Mouse (Mus musculus): Measurements from ENCODE around the gene Cmip.
A peak's percentile ranks its signal among the peaks of the same experiment; 100 is the strongest.

Cmip gene

DNA sequence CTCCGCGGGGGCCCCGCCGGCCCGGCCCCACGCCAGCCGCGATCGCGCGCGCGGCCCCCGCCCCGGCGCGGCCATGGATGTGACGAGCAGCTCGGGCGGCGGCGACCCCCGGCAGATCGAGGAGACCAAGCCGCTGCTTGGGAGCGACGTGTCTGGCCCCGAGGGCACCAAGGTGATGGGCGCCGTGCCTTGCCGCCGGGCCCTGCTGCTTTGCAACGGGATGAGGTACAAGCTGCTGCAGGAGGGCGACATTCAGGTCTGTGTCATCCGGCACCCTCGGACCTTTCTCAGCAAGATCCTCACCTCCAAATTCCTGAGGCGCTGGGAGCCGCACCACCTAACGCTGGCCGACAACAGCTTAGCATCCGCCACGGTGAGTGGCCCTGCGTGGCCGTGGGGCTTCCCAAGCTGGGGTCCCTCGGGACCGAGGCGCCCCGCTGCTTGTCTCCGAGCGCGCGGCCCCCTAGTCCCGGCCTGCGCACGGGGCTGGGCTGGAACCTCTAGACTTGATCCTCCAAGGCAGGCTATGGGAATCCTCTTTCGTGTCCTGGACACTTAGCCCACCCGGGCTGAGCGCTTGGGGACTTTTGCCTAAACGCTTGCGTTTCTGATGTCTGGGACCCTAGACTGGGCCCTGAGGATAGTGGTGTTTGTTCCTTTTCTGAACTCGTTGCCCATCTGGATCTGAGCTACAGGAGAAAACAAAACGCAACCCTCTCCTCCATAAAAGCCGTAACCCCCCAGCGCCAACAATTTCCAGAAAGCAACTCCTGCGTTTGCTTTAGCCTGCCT lies at the start of gene Cmip:
TSS of gene Cmip (plus strand) at position 36 of the 792 bp plus-strand sequence.
- peak; percentile 31 for DNase-seq (ENCODE audit: low read depth, low spot score)

GRCm38 (mm10) chr8:117209150-117209549 lies 47.7 kb upstream of the Cmip start:
- DNase-seq (ENCODE audit: low read depth, low spot score): no peak

DNA sequence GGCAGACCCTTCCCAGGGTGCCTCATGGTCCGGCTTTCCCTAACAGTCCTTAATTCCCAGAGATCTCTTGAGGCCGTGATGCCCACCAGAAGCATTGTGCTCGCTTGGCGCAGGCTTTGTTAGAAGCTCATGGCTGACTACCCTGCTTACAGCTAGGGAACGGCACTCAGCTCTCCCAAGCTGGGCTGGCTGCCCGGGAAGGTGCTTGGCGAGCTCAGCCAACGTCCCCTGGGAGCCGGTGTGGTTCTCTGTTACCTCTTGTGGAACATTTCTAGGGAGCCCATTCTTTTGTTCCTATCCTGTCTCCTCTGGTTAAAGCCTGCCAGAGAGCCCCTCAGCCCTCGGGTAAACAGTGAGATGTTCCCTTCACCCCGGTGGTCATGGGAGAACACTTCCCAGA lies 44.8 kb upstream of the Cmip start:
- DNase-seq (ENCODE audit: low read depth, low spot score): no peak

DNA sequence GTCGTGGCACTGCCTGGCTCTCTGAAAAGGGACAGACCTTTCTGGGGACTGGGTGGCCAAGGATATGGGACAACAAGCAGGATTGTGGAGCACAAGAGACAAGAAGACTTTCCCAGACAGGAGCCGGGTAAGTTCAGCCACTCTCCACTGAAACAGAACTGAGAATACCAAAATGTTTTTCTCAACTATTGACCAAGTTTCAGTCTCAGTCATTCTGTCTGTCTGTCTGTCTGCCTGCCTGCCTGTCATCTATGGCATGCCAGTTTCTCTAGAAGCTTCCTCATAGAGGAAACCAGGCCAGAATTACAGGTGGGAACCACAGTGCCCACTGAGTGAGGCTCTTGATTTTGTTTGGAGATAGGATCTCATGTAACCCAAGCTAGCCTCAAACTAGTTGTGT lies 39.1 kb upstream of the Cmip start:
- no peak for DNase-seq (ENCODE audit: low read depth, low spot score)

DNA sequence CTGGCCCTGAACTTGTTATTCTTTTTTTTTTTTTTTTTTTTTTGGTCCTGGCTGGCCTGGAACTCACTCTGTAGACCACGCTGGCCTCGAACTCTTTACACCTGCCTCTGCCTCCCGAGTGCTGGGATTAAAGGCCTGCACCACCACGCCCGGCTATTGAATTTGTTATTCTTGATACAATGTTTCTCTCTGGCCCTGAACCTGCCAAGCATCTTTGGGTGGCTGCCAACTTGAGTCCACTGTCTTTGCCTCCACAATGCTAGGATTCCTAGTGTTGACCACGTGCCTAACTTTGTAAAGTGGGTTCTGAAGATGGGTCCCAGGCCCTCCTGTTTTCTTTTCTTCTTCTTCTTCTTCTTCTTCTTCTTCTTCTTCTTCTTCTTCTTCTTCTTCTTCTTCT lies 34.5 kb upstream of the Cmip start:
- DNase-seq (ENCODE audit: low read depth, low spot score): no peak

GRCm38 (mm10) chr8:117224630-117225029 lies 32.2 kb upstream of the Cmip start:
- DNase-seq (ENCODE audit: low read depth, low spot score): peak; percentile 80

DNA sequence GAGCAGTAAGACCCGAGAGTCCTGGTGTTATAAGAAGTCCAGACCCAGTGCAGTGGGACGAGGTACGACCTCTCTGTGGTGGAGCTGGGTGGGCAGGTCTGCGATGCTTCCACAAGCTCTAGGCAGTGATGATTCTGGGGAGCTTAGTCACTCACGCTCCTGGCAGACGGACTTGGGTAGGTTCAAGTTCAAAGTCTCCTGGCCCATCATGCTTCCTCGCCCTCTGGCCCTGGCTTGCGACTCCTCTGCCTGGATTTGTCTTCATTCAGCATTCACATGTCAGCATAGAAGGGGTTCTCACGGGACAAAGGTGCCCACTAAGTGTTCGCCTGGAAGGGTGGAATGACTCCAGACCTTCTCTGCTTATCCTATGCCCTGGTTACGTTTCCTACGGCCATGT lies 30.6 kb upstream of the Cmip start:
- no peak for DNase-seq (ENCODE audit: low read depth, low spot score)

DNA sequence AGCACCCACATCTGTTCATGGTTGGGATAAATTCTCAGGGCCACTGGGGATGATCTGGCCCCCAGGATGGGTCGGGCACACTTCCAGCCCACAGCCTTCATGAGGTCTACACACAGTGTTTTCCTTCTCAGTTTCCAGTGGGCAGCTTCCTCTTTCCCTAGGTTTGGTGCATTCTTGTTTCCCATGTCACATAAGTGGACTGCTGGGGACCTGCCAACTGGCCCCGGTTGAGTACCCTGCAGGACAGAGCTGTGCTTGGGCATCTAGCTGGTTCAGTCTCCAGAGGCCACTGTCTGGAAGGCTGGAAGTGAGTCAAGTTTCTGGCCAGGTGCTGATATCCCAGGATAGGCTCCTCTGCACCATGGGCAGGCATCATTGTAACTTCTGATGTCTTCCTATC lies 29.5 kb upstream of the Cmip start:
- no peak for DNase-seq (ENCODE audit: low read depth, low spot score)

DNA sequence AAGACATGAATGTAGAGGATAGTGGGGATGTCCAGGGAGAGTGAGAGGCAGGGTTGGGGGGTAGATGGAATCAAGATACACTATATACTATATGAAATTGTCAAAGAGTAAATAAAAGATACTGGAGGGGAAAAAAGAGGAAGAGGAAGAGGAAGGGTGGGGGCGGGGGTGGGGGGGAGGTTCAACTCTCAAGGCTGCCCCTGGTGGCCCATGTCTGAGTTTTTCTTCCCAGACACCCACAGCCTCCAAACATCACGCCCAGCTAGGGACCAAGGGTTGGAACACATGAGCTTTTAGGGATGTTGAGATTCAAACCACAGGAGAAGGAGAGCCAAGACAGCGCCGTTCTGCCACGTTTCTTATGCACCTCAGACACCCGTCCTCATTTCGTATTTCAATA lies 23.7 kb upstream of the Cmip start:
- no peak for DNase-seq (ENCODE audit: low read depth, low spot score)

DNA sequence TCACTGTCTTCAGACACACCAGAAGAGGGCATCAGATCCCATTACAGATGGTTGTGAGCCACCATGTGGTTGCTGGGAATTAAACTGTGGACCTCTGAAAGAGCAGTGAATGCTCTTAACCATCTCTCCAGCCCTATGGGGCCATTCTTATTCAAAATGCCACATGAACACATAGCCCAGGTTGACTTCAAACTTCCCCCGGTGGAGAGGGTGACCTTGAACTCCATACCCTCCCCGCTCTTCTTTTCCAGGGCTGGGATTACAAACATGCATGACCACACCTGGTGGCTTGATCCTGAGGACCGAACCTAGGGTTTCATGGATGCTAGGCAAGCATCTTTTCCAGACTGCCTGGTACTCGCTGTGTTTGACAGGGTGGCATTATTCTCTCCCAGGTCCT lies 20.3 kb upstream of the Cmip start:
- DNase-seq (ENCODE audit: low read depth, low spot score): no peak

DNA sequence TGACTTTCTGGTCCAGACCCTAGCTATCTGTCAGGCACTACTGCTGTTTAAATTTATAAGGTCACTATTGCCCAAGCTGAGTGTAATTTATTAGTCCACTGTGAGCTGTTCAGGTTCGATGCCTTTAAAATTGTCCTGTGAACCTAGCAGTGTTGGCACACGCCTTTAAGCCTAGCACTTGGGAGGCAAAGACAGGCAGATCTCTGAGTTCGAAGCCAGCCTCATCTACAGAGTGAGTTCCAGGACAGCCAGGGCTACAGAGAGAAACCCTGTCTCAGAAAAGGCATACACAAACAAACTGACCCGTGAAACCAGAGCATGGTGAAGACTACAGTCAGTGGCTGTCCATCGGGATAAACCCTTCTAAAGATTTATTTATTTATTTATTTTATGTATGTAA lies 16.5 kb upstream of the Cmip start:
- no peak for DNase-seq (ENCODE audit: low read depth, low spot score)

GRCm38 (mm10) chr8:117240841-117241494 lies 15.9 kb upstream of the Cmip start:
- no peak for DNase-seq (ENCODE audit: low read depth, low spot score)

- no peak for DNase-seq (ENCODE audit: low read depth, low spot score)
Measured at GRCm38 (mm10) chr8:117241848-117242247, 15.0 kb upstream of the Cmip start.

- no peak for DNase-seq (ENCODE audit: low read depth, low spot score)
Measured at GRCm38 (mm10) chr8:117242286-117242685, 14.6 kb upstream of the Cmip start.

- no peak for DNase-seq (ENCODE audit: low read depth, low spot score)
Measured at GRCm38 (mm10) chr8:117244601-117245000, 12.3 kb upstream of the Cmip start.

DNA sequence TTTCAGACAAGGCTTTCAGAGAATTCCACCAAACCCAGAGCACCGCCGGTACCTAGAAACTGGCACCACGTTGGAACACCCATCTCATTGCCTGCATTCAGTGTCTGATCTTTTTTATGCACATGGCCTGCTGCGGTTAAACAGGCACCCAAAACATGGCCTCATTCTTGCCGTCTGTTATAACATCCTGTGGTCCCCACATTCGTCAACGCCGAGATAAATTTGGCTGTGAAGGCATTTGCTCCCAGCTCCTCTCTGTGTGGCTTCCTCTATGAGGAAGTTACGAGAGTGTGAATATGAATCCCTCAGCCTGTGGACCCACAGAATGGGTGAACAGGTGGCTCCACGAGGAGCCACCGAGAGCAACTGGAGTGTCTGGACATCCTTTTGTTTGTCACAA lies 8.5 kb upstream of the Cmip start:
- no peak for DNase-seq (ENCODE audit: low read depth, low spot score)

DNA sequence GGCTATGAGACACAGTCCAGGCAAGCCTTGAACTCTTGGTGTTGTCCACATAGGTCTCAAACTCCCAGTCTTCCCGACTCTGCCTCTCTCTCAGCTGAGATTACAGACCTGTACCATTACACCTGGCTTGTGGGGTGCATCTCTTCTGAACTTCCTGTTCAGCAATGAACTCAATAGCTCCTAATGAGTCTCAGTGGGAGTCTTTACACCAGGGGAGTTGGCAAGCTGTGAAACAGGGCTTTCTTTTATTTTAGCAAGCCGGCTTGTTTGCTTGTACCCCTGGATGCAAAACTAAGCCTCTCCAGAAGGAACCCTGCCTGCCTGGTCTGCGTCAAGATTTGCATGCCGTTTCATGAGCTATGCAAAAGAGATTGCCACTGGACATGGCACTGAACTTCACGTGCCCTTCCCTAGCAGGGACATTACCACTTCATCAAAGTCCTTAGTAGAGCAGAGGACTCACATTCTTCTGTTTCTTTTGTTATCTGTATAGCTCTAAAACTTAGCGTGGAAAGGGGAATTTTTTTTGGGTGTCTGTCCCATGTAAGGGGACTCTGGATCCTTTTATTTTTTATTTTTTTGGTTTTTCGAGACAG lies 5.7 kb upstream of the Cmip start:
- no peak for DNase-seq (ENCODE audit: low read depth, low spot score)

DNA sequence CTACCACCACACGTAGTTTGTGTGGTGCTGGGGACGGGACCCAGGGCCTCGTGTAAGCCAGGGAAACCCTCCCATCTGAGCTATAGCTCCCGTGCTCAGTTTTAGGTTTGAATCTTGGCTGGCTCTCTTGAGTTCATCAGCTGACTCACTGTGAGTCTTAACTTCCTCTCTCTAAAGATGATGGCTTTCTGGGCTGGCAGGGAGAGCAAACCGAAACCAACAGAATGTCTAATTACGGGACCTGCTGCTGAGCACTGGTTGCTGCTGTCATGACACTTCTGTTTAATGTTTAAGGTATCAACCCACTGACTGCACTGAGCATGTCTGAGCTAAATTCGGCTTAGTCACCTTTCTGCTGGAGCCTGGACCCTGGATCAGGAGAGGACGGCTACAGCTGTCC lies 4.2 kb upstream of the Cmip start:
- DNase-seq (ENCODE audit: low read depth, low spot score): no peak

DNA sequence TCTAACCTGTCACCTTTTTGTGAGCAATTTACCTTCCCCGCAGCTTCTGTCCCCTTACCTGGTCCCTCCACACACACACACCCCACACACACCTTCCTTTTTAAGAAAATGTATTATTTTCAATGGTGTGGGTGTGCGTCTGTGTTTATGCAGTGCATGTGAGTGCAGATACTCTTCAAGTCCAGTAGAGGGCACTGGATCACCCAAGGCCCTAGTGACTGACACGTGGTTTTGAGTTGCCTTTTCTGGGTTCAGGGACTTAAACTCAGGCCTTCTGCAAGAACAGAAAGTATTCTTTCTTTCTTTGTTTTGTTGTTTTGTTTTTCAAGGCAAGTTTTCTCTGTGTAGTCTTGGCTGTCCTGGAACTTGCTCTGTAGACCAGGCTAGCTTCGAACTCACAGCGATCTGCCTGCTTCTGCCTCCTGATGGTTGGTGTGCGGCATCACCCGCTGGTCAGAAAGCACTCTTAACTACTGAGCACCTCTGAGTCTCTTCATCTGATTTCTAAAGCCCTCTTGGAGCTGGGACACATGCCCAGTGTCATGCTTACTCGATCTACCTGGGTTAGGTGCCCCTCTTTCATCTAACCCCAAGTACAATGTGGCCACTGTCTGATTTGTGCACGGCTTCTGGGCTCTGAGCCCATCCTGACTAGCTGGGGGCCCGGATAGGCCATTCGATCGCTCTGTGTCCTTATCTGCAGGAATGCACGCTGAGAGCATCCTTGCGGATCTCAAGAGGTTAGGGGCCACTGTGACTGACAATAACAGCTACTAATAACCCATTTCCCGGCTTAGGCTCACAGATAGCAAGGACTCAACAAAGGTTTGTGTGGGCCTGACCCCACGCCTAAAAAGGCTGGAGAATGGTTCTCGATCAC lies 3.2 kb upstream of the Cmip start:
- no peak for DNase-seq (ENCODE audit: low read depth, low spot score)

GRCm38 (mm10) chr8:117254496-117254895 lies 2.4 kb upstream of the Cmip start:
- DNase-seq (ENCODE audit: low read depth, low spot score): no peak

GRCm38 (mm10) chr8:117256292-117256938 lies 449 bp upstream of the Cmip start:
- DNase-seq (ENCODE audit: low read depth, low spot score): peak; percentile 78
